Mouse (Mus musculus) neural tube, embryonic 14.5 days (tissue): ENCODE results near the gene Zdhhc1. TPM values are rescaled to one million over a fixed set of nuclear protein-coding genes. Genes with fewer than 3 reads are reported as not detected.

Experiments used
- ATAC-seq: fragments of 200-750 bp; cut with Nextera tagmentation; 2 replicates; pipeline ENCODE4 v1.8.0; 2017; ENCODE audit warnings: low read depth, mild to moderate bottlenecking, moderate TSS enrichment, moderate library complexity
- H3K27ac ChIP-seq: fragments of 300-500 bp; sonication (generic); 2 replicates; pipeline ENCODE4 v1.5.1; 2014; ENCODE audit warnings: low read depth, mild to moderate bottlenecking, control low read depth, low read length, moderate library complexity, mixed read lengths
- H3K27me3 ChIP-seq: fragments of 300-500 bp; sonication (generic); 2 replicates; pipeline ENCODE4 v1.6.1; 2014; ENCODE audit warnings: low read length; ENCODE audit not compliant: control insufficient read depth, insufficient read depth
- H3K36me3 ChIP-seq: fragments of 300-500 bp; sonication (generic); 2 replicates; pipeline ENCODE4 v1.6.1; 2014; ENCODE audit warnings: low read length, mixed read lengths; ENCODE audit not compliant: control insufficient read depth, insufficient read depth
- H3K4me1 ChIP-seq: fragments of 300-500 bp; sonication (generic); 2 replicates; pipeline ENCODE4 v1.6.1; 2014; ENCODE audit warnings: low read length; ENCODE audit not compliant: control insufficient read depth, insufficient read depth
- H3K4me2 ChIP-seq: fragments of 300-500 bp; sonication (generic); 2 replicates; pipeline ENCODE4 v1.6.1; 2014; ENCODE audit warnings: mild to moderate bottlenecking, low read depth, low read length, control low read depth
- H3K4me3 ChIP-seq: fragments of 300-500 bp; sonication (generic); 2 replicates; pipeline ENCODE4 v1.5.1; 2014; ENCODE audit warnings: low read depth, low read length, control low read depth, mixed read lengths
- H3K9ac ChIP-seq: fragments of 300-500 bp; sonication (generic); replicated peaks from 2 replicates; pipeline ENCODE4 v1.6.1; 2014; ENCODE audit warnings: low read depth, mild to moderate bottlenecking, control low read depth, low read length, mixed read lengths
- H3K9me3 ChIP-seq: fragments of 300-500 bp; sonication (generic); 2 replicates; pipeline ENCODE4 v1.6.1; 2016; ENCODE audit warnings: low read length; ENCODE audit not compliant: control insufficient read depth
- WGBS: fragments of 180-500 bp; shearing (Covaris S2); extraction: QIAGEN DNeasy Blood & Tissue Kit; methylation state at CpG from one replicate; pipeline ENCODE4 v1.1.7; 2014; 5-methylcytosine and 5-hydroxymethylcytosine counted together
- polyA plus RNA-seq: library from polyadenylated mRNA; unstranded; fragments of >200 nt; fragmentation: Nextera tagmentation; extraction: Ambion mirVana; gene quantifications from 2 replicates; pipeline ENCODE4 v1.2.1, GENCODE M21; 2014

Gene Zdhhc1
- polyA plus RNA-seq, 1 experiment from 2014 or later, result 32.5 TPM

DNA sequence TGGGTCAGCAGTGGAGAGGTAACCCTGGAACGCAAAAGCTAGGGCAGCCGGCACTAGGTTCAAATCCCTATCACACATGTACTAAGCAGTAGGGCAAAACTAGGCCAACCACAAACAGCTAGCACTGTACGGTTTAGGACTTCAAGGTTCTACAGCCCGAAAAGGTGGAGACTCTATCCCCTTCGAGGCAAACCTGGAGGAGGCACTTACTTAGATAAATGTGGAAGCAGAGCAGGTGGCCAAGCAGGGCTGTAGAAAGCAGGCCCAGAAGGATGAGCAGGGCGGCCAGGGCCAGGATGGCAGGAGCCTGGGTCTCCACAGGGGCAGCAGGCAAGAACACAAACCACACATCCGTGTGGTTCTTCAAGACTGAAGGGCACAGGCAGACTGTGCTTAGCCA is 20.5 kb downstream of the Zdhhc1 start:
- Histone ChIP-seq H3K27ac (no peak overlapping the region), H3K4me2 (no peak overlapping the region), H3K27me3 (no peaks in the 10 kb centered on the region), H3K4me3 (no peak overlapping the region), H3K36me3 (0 out of 2 replicates have a peak, but pooled peaks cover 4% of the 10 kb centered on the region), H3K9ac (no peak overlapping the region), H3K9me3 (no peaks in the 10 kb centered on the region), H3K4me1 (peaks cover 15% of the 10 kb centered on the region)
- ATAC-seq, result no peak
- WGBS, result 91% methylated on average over 7 of the region's 7 CpGs

DNA sequence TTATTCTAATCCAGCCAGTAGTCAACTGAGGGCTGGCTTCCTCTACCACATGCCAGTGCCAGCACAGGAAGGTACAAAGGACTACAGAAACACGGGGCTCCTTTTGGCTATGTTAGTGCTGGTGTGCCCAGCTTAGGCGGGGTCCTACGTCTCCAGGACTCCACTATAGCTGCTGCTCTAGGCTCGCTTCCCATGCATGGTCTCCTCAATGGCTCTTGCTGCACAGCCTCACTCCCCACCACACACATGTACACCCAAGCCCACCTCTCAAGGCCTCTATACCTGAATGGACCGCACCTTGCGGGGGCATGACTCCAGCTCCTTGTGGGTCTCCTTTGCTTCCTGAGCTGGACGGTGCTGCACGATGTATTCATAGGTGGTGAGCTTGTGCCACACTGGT is 21.0 kb downstream of the Zdhhc1 start:
- 88% methylated on average over 8 of the region's 8 CpGs for WGBS
- H3K9ac ChIP-seq, result no peak overlapping the region
- ATAC-seq, result no peak

DNA sequence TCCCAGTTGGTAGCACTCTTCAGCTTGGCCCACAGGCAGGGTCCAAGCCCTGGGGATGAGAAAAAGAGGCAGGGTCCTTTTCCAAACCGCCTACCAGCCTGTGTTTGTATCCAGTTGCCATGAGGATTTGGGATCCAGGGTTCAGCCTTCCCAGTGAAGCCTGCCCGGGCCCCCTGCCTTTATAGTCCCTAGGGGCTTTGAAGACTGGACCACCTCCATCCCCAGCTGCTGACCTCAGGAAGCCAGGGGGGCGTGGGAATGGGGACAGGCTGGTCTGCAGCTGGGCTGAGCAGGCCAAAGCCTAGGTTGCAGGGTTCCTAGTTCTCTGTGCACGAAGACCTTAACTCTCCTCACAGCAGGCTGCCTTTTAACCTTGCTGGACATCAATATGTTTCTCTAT is 21.4 kb downstream of the Zdhhc1 start:
- WGBS, result 39% methylated on average over 4 of the region's 4 CpGs
- no peak overlapping the region for H3K4me2 ChIP-seq
- H3K9me3 ChIP-seq, result no peaks in the 10 kb centered on the region
- 0 out of 2 replicates have a peak, but pooled peaks cover 4% of the 10 kb centered on the region for H3K36me3 ChIP-seq
- peaks cover 19% of the 10 kb centered on the region for H3K4me1 ChIP-seq
- no peak overlapping the region for H3K9ac ChIP-seq
- no peak for ATAC-seq
- no peaks in the 10 kb centered on the region for H3K27me3 ChIP-seq
- no peak overlapping the region for H3K4me3 ChIP-seq
- no peak overlapping the region for H3K27ac ChIP-seq

More for the DNA sequence above, 21.0 kb downstream of the Zdhhc1 start:
- H3K4me3 ChIP-seq, result no peak overlapping the region
- peaks cover 18% of the 10 kb centered on the region for H3K4me1 ChIP-seq
- H3K27ac ChIP-seq, result no peak overlapping the region
- 0 out of 2 replicates have a peak, but pooled peaks cover 4% of the 10 kb centered on the region for H3K36me3 ChIP-seq
- H3K9me3 ChIP-seq, result no peaks in the 10 kb centered on the region
- H3K4me2 ChIP-seq, result no peak overlapping the region
- no peaks in the 10 kb centered on the region for H3K27me3 ChIP-seq

DNA sequence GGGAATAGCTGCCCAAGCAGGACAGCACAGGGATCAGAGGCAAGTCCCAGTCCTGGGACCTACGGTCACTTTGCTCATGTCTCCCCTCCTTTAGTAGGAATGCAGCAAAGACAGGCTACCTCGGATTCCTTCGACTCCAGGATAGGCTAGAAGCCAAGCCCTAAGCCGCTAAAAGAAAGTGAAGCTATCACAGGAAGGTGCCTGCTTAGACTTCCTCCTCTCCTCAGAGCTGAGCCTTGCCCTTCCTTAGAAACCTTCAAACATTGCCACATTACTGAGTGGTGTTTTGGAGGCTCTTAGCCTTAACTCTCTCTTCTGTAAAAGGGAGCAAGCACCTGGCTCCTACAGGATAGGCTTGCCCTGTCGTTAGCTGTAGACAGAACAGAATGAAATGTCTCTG is 22.0 kb downstream of the Zdhhc1 start:
- Histone ChIP-seq H3K4me3 (no peak overlapping the region), H3K27ac (no peak overlapping the region), H3K9ac (no peak overlapping the region), H3K9me3 (no peaks in the 10 kb centered on the region), H3K4me1 (peaks cover 21% of the 10 kb centered on the region), H3K36me3 (0 out of 2 replicates have a peak, but pooled peaks cover 4% of the 10 kb centered on the region), H3K27me3 (no peaks in the 10 kb centered on the region), H3K4me2 (no peak overlapping the region)
- ATAC-seq, result no peak
- 40% methylated on average over 5 of the region's 5 CpGs for WGBS

DNA sequence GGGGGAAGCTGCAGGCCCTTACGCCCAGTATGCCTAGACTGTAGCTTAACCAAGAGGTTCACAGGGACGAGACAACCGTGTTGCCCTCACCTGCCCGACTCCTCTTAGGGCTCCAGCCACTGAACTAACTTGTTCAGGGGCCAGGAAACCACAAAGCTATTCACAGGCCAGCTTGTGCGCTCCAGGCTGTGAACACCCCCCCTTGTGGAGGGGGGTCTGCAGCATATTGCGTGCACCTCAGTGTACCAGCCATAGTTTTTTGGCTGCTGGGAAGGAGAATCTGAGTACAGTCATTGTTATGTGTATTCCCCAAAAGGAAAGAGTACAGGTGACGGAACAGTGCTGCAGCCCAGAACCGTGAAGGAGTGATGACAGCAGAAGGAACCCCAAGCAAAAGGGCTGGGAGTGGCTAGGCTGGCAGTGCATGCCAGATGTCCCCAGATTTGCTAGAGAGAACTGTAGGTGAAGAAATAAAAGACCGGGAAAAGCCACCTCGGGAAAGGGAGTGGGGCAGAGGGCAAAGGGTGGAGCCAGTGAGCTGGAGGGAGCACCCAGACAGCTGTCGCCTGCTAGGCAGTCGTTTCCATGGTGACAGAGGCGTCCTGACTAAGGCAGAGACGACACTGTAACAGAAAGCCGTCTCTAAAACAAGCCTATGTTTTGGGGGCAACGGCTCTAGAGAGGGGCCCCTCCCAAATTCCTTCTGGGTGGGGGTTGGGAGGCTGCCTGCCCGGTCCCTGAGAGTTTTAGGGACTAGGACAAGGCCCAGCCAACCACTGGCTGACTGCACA is 22.7 kb downstream of the Zdhhc1 start:
- Histone ChIP-seq H3K36me3 (0 out of 2 replicates have a peak, but pooled peaks cover 4% of the 10 kb centered on the region), H3K4me3 (no peak overlapping the region), H3K9me3 (no peaks in the 10 kb centered on the region), H3K4me2 (no peak overlapping the region), H3K4me1 (peaks cover 27% of the 10 kb centered on the region), H3K27me3 (no peaks in the 10 kb centered on the region), H3K27ac (no peak overlapping the region), H3K9ac (no peak overlapping the region)
- ATAC-seq, result no peak
- 23% methylated on average over 17 of the region's 17 CpGs for WGBS

DNA sequence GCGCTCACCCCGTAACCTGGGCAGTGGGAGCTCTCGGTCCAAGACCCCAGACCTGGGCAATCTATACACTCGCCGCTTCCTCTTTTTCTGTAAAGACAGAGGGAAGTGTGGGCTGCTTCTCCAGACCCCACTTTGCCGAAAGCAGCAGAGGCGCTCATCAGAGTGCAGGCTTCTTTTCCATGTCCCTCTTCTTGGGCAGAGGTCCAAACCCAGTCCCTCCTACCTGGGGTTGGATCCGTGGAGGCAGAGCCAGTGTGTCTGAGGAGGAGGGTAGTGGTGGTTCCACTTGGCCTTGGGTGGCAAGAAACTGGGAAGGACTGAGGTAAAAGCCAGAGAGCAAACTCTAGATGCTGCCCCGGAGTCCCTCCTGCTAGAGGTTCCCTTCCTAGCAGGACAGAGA is 23.7 kb downstream of the Zdhhc1 start:
- WGBS, result 54% methylated on average over 9 of the region's 9 CpGs
- Histone ChIP-seq H3K9ac (no peak overlapping the region), H3K9me3 (no peaks in the 10 kb centered on the region), H3K4me3 (no peak overlapping the region), H3K4me2 (no peak overlapping the region), H3K36me3 (0 out of 2 replicates have a peak, but pooled peaks cover 4% of the 10 kb centered on the region), H3K27ac (no peak overlapping the region), H3K27me3 (no peaks in the 10 kb centered on the region), H3K4me1 (peaks cover 27% of the 10 kb centered on the region)
- no peak for ATAC-seq

DNA sequence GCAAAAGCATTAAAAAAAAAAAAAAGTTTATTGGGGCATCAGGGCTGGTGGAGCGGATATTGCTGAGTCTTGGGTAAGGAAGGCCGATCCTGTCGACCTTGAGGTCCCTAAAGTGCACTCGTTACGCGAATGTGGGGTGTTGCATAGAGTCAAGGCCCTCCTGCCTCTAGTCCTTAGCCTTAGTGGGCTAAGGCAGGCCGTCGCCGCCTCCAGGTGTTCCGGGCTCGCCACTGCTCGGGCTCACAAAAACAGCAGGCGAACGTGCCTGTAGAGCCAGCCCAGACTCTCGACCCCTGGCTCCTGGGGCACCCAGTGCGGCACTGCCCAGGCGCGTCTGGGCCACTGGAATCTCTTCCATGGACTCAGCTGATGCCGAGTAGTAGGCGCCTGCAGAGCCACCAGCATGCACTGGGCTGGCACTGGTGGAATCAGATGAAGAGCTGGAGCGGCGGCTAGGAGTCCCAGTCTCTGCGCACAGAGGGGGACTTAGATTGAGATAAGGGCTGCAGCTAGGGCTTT is 24.2 kb downstream of the Zdhhc1 start:
- Histone ChIP-seq H3K4me3 (no peak overlapping the region), H3K27ac (no peak overlapping the region), H3K4me1 (peaks cover 27% of the 10 kb centered on the region), H3K9me3 (no peaks in the 10 kb centered on the region), H3K4me2 (no peak overlapping the region), H3K36me3 (0 out of 2 replicates have a peak, but pooled peaks cover 6% of the 10 kb centered on the region), H3K9ac (no peak overlapping the region), H3K27me3 (no peaks in the 10 kb centered on the region)
- no peak for ATAC-seq
- 22% methylated on average over 23 of the region's 23 CpGs for WGBS

DNA sequence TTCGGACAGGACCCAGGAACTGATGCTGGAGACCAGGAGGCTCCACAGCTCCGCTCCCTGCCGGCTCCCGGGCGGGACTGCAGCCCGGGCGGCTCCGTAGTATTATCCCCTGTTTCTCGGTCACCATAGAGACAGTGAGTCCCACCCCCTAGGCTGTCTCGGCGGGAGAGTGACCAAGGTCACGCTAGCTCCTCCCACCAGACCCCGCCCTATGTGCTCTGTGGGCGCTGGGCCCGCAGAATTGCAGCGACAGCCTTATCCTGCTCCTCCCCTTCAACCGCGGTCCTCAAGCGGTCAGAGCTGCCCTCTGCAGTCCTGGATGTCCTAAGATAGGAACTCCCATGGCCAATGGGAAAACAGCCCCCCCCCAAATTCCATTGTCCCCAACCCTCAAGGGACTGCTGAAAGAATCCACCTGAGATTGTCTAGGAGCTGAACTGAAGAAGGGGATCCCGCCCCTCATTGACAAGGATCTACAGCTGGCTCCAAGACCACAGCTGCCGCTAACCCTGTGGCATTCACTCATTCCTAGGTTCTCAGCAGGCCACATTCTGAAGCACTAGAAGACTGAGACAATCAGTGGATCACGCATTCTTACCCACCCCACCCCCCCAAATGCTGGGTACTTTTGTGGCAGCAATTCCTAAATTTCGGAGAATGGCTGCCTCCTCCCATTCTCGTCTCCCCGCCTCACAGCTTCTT is 25.2 kb downstream of the Zdhhc1 start, which contains the start of gene Tppp3:
Gene Tppp3, minus strand, starts transcription at position 213 of the 702 bp plus-strand sequence.
- Histone ChIP-seq H3K36me3 (0 out of 2 replicates have a peak, but pooled peaks cover 6% of the 10 kb centered on the region), H3K4me1 (peaks cover 31% of the 10 kb centered on the region), H3K4me3 (peak within 1 kb of the TSS; percentile 42), H3K9ac (peak within 1 kb of the TSS; percentile 64), H3K27me3 (no peaks in the 10 kb centered on the region), H3K4me2 (peak within 1 kb of the TSS; percentile 69), H3K9me3 (no peaks in the 10 kb centered on the region), H3K27ac (peak within 1 kb of the TSS; percentile 77)
- peak; percentile 89 for ATAC-seq
- 3% methylated on average over 25 of the region's 25 CpGs for WGBS
